Mouse (Mus musculus) stomach, postnatal 0 days (tissue): ENCODE results near the gene Zbtb45. TPM values are rescaled to one million over a fixed set of nuclear protein-coding genes. Genes with fewer than 3 reads are reported as not detected.

ENCODE experiments used
- ATAC-seq: fragments of 200-750 bp; cut with Nextera tagmentation; 2 replicates; pipeline ENCODE4 v1.8.0; 2017; ENCODE audit not compliant: low FRiP score, low TSS enrichment
- DNase-seq: peaks from one replicate; pipeline ENCODE4 v3.0.0-alpha.2; 2016; ENCODE audit warnings: low spot score
- H3K27ac ChIP-seq: fragments of 300-500 bp; sonication (generic); replicated peaks from 2 replicates; pipeline ENCODE4 v1.5.1; 2014; ENCODE audit warnings: mild to moderate bottlenecking, control low read depth
- H3K27me3 ChIP-seq: fragments of 300-500 bp; sonication (generic); 2 replicates; pipeline ENCODE4 v1.6.1; 2014; ENCODE audit warnings: low read length; ENCODE audit not compliant: control insufficient read depth, insufficient read depth
- H3K36me3 ChIP-seq: fragments of 300-500 bp; sonication (generic); 2 replicates; pipeline ENCODE4 v1.6.1; 2014; ENCODE audit warnings: low read length, mixed read lengths; ENCODE audit not compliant: control insufficient read depth, insufficient read depth
- H3K4me1 ChIP-seq: fragments of 300-500 bp; sonication (generic); replicated peaks from 2 replicates; pipeline ENCODE4 v1.6.1; 2014; ENCODE audit warnings: antibody characterized with exemption; ENCODE audit not compliant: control insufficient read depth, insufficient read depth
- H3K4me2 ChIP-seq: fragments of 300-500 bp; sonication (generic); replicated peaks from 2 replicates; pipeline ENCODE4 v1.6.1; 2014; ENCODE audit warnings: low read depth, mild to moderate bottlenecking, control low read depth, moderate library complexity
- H3K4me3 ChIP-seq: fragments of 300-500 bp; sonication (generic); 2 replicates; pipeline ENCODE4 v1.5.1; 2014; ENCODE audit warnings: low read depth, low read length, control low read depth
- H3K9ac ChIP-seq: fragments of 300-500 bp; sonication (generic); 2 replicates; pipeline ENCODE4 v1.6.1; 2014; ENCODE audit warnings: mild to moderate bottlenecking, low read length, control low read depth, mixed read lengths
- H3K9me3 ChIP-seq: fragments of 300-500 bp; sonication (generic); 2 replicates; pipeline ENCODE4 v1.6.1; 2016; ENCODE audit warnings: low read length; ENCODE audit not compliant: control insufficient read depth
- CTCF ChIP-seq: IDR thresholded peaks from 2 replicates; pipeline ENCODE4 v1.5.1; 2016; ENCODE audit warnings: antibody characterized with exemption, low read depth, mild to moderate bottlenecking, moderate library complexity
- EP300 ChIP-seq: optimal IDR thresholded peaks from 2 replicates; pipeline ENCODE3; 2016; ENCODE audit warnings: antibody characterized with exemption
- WGBS: fragments of 180-500 bp; shearing (Covaris S2); extraction: QIAGEN DNeasy Blood & Tissue Kit; methylation state at CpG from one replicate; pipeline ENCODE4 v1.1.7; 2014; 5-methylcytosine and 5-hydroxymethylcytosine counted together
- polyA plus RNA-seq: library from polyadenylated mRNA; unstranded; fragments of >200 nt; fragmentation: Nextera tagmentation; extraction: Ambion mirVana; gene quantifications from 2 replicates; pipeline ENCODE4 v1.2.1, GENCODE M21; 2015

Gene Zbtb45
- polyA plus RNA-seq, 1 experiment from 2014 or later, result 9.5 TPM

DNA sequence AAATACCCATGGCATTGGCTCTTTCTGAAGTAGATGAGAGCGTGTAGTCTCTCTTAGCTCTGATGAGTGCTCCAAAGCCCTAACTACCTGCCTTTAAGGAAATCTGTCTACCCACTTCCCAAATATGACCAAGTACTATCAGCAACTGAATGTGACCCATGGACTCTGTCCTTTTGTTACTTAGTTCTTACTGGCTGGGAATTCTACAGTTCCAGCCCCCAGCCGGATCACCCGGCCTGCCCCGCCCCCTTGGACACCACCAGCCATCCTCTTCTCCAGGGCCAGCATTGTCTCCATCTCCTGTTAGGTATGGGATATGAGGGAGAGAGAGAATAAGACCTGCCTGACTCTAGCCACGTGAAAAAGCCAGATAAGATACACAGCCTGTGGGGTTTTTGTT lies 11.8 kb downstream of the Zbtb45 start, which contains the start of gene Slc27a5:
Gene Slc27a5, minus strand, starts transcription at position 140 of the 400 bp plus-strand sequence.
- Histone ChIP-seq H3K27me3 (no peaks in the 10 kb centered on the region), H3K9me3 (no peaks in the 10 kb centered on the region), H3K4me2 (no peak within 1 kb of the TSS), H3K36me3 (no peaks in the 10 kb centered on the region), H3K4me3 (no peak within 1 kb of the TSS), H3K9ac (no peak within 1 kb of the TSS), H3K27ac (no peak within 1 kb of the TSS), H3K4me1 (no peaks in the 10 kb centered on the region)
- 76% methylated on average over 5 of the region's 5 CpGs for WGBS
- TF ChIP-seq CTCF (no peak), EP300 (no peak)
- ATAC-seq, result no peak
- DNase-seq, result no peak

GRCm38 (mm10) chr7:12997230-12997629 lies 12.6 kb downstream of the Zbtb45 start:
- 69% methylated on average over 5 of the region's 5 CpGs for WGBS
- H3K27me3 ChIP-seq, result no peaks in the 10 kb centered on the region

GRCm38 (mm10) chr7:12995862-12996261 lies 14.0 kb downstream of the Zbtb45 start:
- DNase-seq (no peak), ATAC-seq (no peak)
- no peak overlapping the region for H3K27ac ChIP-seq
- H3K36me3 ChIP-seq, result no peaks in the 10 kb centered on the region
- no peak overlapping the region for H3K4me3 ChIP-seq
- no peak for TF ChIP-seq CTCF
- no peak for TF ChIP-seq EP300
- no peaks in the 10 kb centered on the region for H3K9me3 ChIP-seq
- H3K9ac ChIP-seq, result no peak overlapping the region
- no peak overlapping the region for H3K4me2 ChIP-seq
- H3K27me3 ChIP-seq, result no peaks in the 10 kb centered on the region
- no peaks in the 10 kb centered on the region for H3K4me1 ChIP-seq

More at GRCm38 (mm10) chr7:12997230-12997629, 12.6 kb downstream of the Zbtb45 start:
- Histone ChIP-seq H3K4me3 (no peak overlapping the region), H3K9ac (no peak overlapping the region), H3K36me3 (no peaks in the 10 kb centered on the region), H3K4me2 (no peak overlapping the region), H3K9me3 (no peaks in the 10 kb centered on the region), H3K27ac (no peak overlapping the region), H3K4me1 (no peaks in the 10 kb centered on the region)
- no peak for ATAC-seq
- TF ChIP-seq EP300, result no peak
- no peak for TF ChIP-seq CTCF
- no peak for DNase-seq

DNA sequence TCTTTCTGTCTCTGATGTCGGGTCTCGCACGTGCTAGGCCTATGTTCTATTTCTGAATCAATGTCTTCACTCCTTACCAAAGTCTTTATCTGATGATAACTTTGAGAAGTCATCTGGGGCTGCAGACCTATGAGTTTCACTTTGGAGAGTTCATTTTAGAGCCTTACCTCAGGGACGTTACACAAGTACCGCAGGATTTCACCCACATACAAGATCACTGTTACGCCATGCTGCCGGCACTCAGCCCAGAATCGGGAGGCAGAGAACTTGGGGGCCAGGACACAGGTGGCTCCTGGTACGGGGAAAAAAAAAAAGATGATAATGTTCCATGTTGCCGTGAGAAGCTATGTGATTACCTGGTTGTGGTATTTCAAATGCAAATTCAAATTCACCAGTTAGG lies 16.7 kb downstream of the Zbtb45 start:
- no peak overlapping the region for H3K4me3 ChIP-seq
- no peaks in the 10 kb centered on the region for H3K36me3 ChIP-seq
- no peaks in the 10 kb centered on the region for H3K9me3 ChIP-seq
- TF ChIP-seq CTCF (no peak), EP300 (no peak)
- no peak overlapping the region for H3K27ac ChIP-seq
- no peak for DNase-seq
- no peak for ATAC-seq
- no peaks in the 10 kb centered on the region for H3K4me1 ChIP-seq
- WGBS, result 86% methylated on average over 10 of the region's 10 CpGs
- no peak overlapping the region for H3K9ac ChIP-seq
- no peak overlapping the region for H3K4me2 ChIP-seq
- no peaks in the 10 kb centered on the region for H3K27me3 ChIP-seq

GRCm38 (mm10) chr7:12992222-12992621 lies 17.6 kb downstream of the Zbtb45 start:
- Histone ChIP-seq H3K36me3 (no peaks in the 10 kb centered on the region), H3K4me3 (no peak overlapping the region), H3K9me3 (no peaks in the 10 kb centered on the region), H3K4me1 (no peaks in the 10 kb centered on the region), H3K9ac (no peak overlapping the region), H3K27me3 (no peaks in the 10 kb centered on the region), H3K4me2 (no peak overlapping the region), H3K27ac (no peak overlapping the region)
- no peak for ATAC-seq
- no peak for DNase-seq
- peak; percentile 65 for TF ChIP-seq CTCF
- TF ChIP-seq EP300, result no peak
- 4% methylated on average over 3 of the region's 3 CpGs for WGBS

DNA sequence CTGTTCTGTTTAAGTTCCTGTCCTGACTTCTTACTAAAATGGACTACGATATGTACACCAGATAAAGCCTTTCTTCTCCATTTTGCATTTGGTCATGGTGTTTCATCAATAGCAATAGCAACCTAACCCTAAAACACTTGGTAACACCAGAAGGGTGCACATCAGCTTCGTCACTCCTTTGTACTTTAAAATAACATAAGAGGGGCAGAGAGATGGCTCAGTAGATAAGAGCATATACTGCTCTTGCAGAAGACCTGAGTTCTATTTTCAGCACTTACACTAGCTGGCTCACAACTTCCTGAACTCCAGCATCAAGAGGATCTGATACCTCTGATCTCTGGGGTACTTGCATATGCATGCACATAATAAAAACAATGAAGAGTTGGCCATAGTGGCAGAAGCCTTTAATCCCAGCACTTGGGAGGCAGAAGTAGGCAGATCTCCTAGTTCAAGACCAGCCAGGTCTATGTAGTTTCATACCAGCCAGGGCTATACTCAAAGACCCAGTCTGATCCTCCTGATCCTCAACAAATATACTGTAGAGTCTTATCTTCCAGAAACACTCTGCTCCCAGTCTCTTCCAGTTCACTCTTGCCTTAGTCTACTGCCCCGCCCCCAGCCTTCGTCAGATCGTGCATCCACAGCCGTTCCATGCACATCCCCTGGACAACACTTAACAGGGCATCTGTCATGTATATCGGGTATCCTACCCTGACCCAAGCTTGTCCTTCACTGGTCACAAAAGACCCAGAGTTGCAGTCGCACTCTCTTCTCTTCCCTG lies 22.2 kb downstream of the Zbtb45 start:
- no peaks in the 10 kb centered on the region for H3K9me3 ChIP-seq
- ATAC-seq (no peak), DNase-seq (no peak)
- 74% methylated on average over 8 of the region's 8 CpGs for WGBS
- no peaks in the 10 kb centered on the region for H3K27me3 ChIP-seq
- no peaks in the 10 kb centered on the region for H3K4me1 ChIP-seq
- H3K27ac ChIP-seq, result no peak overlapping the region
- H3K4me2 ChIP-seq, result no peak overlapping the region
- no peaks in the 10 kb centered on the region for H3K36me3 ChIP-seq
- H3K9ac ChIP-seq, result no peak overlapping the region
- H3K4me3 ChIP-seq, result no peak overlapping the region
- TF ChIP-seq EP300 (no peak), CTCF (no peak)
